Mouse (Mus musculus) hindbrain, embryonic 10.5 days (tissue): ENCODE results near the gene Ubtd2. TPM values are rescaled to one million over a fixed set of nuclear protein-coding genes. Genes with fewer than 3 reads are reported as not detected.

ENCODE experiments used
- DNase-seq: peaks from one replicate; pipeline ENCODE4 v3.0.0-alpha.2; 2017; ENCODE audit warnings: low spot score
- H3K27ac ChIP-seq: fragments of 300-500 bp; sonication (generic); 2 replicates; pipeline ENCODE4 v1.5.1; 2016; ENCODE audit warnings: mild to moderate bottlenecking, moderate library complexity
- H3K27me3 ChIP-seq: fragments of 300-500 bp; sonication (generic); 2 replicates; pipeline ENCODE4 v1.6.1; 2016; ENCODE audit warnings: mild to moderate bottlenecking; ENCODE audit not compliant: poor library complexity, insufficient read depth, severe bottlenecking
- H3K36me3 ChIP-seq: fragments of 300-500 bp; sonication (generic); 2 replicates; pipeline ENCODE4 v1.6.1; 2016; ENCODE audit warnings: mild to moderate bottlenecking, moderate library complexity
- H3K4me1 ChIP-seq: fragments of 300-500 bp; sonication (generic); replicated peaks from 2 replicates; pipeline ENCODE4 v1.6.1; 2016; ENCODE audit warnings: mild to moderate bottlenecking
- H3K4me3 ChIP-seq: fragments of 300-500 bp; sonication (generic); 2 replicates; pipeline ENCODE4 v1.5.1; 2016; ENCODE audit warnings: mild to moderate bottlenecking, moderate library complexity
- H3K9me3 ChIP-seq: fragments of 300-500 bp; sonication (generic); 2 replicates; pipeline ENCODE4 v1.6.1; 2016; ENCODE audit warnings: mild to moderate bottlenecking, moderate library complexity
- WGBS: fragments of 180-500 bp; shearing (Covaris S2); methylation state at CpG from one replicate; pipeline ENCODE4 v1.1.7; 2016; 5-methylcytosine and 5-hydroxymethylcytosine counted together
- polyA plus RNA-seq: library from polyadenylated mRNA; unstranded; fragments of >200 nt; fragmentation: Nextera tagmentation; extraction: Ambion mirVana; gene quantifications from 2 replicates; pipeline ENCODE4 v1.2.1, GENCODE M21; 2016

Ubtd2 gene
- polyA plus RNA-seq, 1 experiment from 2014 or later, result 55.6 TPM

- 55% methylated on average over 1 of the region's 1 CpGs for WGBS
- no peak for DNase-seq
- H3K36me3 ChIP-seq, result no peaks in the 10 kb centered on the region
- H3K9me3 ChIP-seq, result no peaks in the 10 kb centered on the region
- no peak overlapping the region for H3K4me3 ChIP-seq
- H3K4me1 ChIP-seq, result 0 out of 2 replicates have a peak, but pooled peaks cover under 1% of the 10 kb centered on the region
- no peak overlapping the region for H3K27ac ChIP-seq
- H3K27me3 ChIP-seq, result no peaks in the 10 kb centered on the region
Observed at GRCm38 (mm10) chr11:32445135-32445534, 10.0 kb upstream of the Ubtd2 start.

DNA sequence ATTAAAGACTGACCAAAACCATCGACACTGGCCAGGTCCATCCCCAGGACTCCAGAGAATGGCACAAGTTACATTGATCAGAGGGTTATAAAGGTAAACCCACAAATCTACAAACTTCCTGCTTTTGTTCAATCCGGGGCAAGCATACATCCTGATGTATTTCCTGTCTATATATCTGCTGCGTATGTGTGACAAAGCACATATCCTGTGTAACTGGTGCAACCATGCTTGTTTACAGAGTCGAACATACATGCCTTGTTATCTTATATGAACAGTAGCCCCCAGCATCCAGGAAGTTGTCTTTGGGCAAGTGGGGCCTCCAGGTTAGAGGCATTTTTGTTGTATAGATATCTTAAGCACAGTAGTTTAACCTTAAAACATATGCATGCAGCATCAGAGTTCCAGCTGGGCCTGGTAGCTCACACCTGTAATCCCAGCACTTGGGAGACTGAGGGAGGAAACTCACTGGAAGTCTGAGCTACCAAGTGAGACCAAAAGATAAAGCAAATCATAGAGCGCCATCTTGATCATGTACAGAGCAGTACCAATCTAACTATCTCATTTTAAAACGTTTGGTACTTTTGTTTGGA, 9.4 kb upstream of the Ubtd2 start:
- Histone ChIP-seq H3K9me3 (no peaks in the 10 kb centered on the region), H3K36me3 (no peaks in the 10 kb centered on the region), H3K4me1 (0 out of 2 replicates have a peak, but pooled peaks cover 3% of the 10 kb centered on the region), H3K27ac (no peak overlapping the region), H3K4me3 (no peak overlapping the region), H3K27me3 (no peaks in the 10 kb centered on the region)
- DNase-seq, result no peak
- 81% methylated on average over 6 of the region's 6 CpGs for WGBS

- H3K27me3 ChIP-seq, result no peaks in the 10 kb centered on the region
Observed at GRCm38 (mm10) chr11:32450216-32450615, 5.0 kb upstream of the Ubtd2 start.

GRCm38 (mm10) chr11:32451306-32451705, 3.9 kb upstream of the Ubtd2 start:
- H3K27ac ChIP-seq, result no peak overlapping the region
- no peak overlapping the region for H3K4me3 ChIP-seq
- H3K27me3 ChIP-seq, result no peaks in the 10 kb centered on the region
- H3K36me3 ChIP-seq, result no peaks in the 10 kb centered on the region
- no peak for DNase-seq
- 92% methylated on average over 6 of the region's 6 CpGs for WGBS
- peaks cover 24% of the 10 kb centered on the region; the same call in 1 of the 2 replicates for H3K4me1 ChIP-seq
- H3K9me3 ChIP-seq, result no peaks in the 10 kb centered on the region

More at GRCm38 (mm10) chr11:32450216-32450615, 5.0 kb upstream of the Ubtd2 start:
- Histone ChIP-seq H3K4me3 (no peak overlapping the region), H3K4me1 (peaks cover 19% of the 10 kb centered on the region; the same call in 1 of the 2 replicates), H3K9me3 (no peaks in the 10 kb centered on the region), H3K36me3 (no peaks in the 10 kb centered on the region), H3K27ac (no peak overlapping the region)
- peak; percentile 44 for DNase-seq
- WGBS, result 2% methylated on average over 1 of the region's 1 CpGs

DNA sequence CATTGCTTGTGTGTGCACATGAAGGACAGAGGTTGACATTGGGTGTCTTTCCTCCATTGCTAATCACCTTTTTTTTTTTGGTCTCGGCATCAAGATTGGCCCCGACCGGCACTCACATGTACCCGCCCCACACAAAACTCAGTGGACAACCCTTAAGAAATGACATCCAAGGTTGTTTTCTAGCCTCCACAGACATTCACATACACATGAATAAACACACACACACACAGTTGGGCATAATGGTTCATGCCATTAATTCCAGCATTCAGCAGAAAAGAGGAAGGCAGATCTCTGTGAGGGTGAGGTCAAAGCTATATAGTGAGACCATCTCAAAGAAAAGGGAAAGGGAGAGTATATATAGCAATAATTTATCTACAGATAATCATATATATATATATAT, 2.4 kb upstream of the Ubtd2 start:
- Histone ChIP-seq H3K4me1 (peaks cover 34% of the 10 kb centered on the region), H3K27ac (no peak overlapping the region), H3K36me3 (no peaks in the 10 kb centered on the region), H3K27me3 (no peaks in the 10 kb centered on the region), H3K4me3 (no peak overlapping the region), H3K9me3 (no peaks in the 10 kb centered on the region)
- no peak for DNase-seq
- WGBS, result 86% methylated on average over 4 of the region's 4 CpGs

- DNase-seq, result no peak
- peaks cover 34% of the 10 kb centered on the region for H3K4me1 ChIP-seq
- 0 out of 2 replicates have a peak, but pooled peaks cover 2% of the 10 kb centered on the region for H3K36me3 ChIP-seq
- no peaks in the 10 kb centered on the region for H3K27me3 ChIP-seq
- WGBS, result 50% methylated on average over 8 of the region's 8 CpGs
- no peak overlapping the region for H3K4me3 ChIP-seq
- H3K27ac ChIP-seq, result no peak overlapping the region; the same call in 1 of the 2 replicates
- H3K9me3 ChIP-seq, result no peaks in the 10 kb centered on the region
Observed at GRCm38 (mm10) chr11:32453353-32453915, 1.7 kb upstream of the Ubtd2 start.

DNA sequence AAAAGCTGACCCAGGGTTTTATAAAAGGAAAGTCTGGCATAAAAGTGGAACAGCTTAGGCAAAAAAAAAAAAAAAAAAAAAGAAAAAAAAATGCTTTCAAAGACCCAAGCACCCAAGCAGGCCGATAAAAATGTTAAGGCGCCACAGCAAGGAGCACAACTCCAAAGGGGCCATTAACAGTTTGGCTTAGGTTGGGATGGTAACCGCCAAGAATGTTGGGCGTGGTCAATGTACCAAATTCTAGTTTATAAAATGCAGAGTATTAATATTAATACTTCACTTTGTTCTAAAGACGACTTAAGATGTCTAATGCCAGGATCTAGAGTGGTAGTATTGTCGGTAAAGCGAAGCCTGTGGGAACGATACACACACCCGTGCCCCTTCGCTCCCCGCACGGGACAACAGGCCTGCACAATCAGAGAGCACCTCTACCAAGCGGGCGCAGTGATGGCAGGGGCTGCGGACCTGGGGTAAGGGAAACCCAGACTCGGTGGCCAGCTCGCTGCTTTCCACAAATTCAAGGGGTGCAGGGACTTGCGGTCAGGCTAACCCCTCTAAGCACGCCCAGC, 855 bp upstream of the Ubtd2 start:
- 2% methylated on average over 19 of the region's 19 CpGs for WGBS
- Histone ChIP-seq H3K27me3 (no peaks in the 10 kb centered on the region), H3K36me3 (0 out of 2 replicates have a peak, but pooled peaks cover 2% of the 10 kb centered on the region), H3K27ac (peak overlapping the region; percentile 99), H3K9me3 (no peaks in the 10 kb centered on the region), H3K4me1 (peaks cover 34% of the 10 kb centered on the region), H3K4me3 (peak overlapping the region; percentile 95)
- no peak for DNase-seq

GRCm38 (mm10) chr11:32455507-32456141, 454 bp downstream of the Ubtd2 start:
- peaks cover 31% of the 10 kb centered on the region for H3K4me1 ChIP-seq
- H3K36me3 ChIP-seq, result 0 out of 2 replicates have a peak, but pooled peaks cover 2% of the 10 kb centered on the region
- peak; percentile 68 for DNase-seq
- peak overlapping the region; percentile 99 for H3K27ac ChIP-seq
- no peaks in the 10 kb centered on the region for H3K27me3 ChIP-seq
- no peaks in the 10 kb centered on the region for H3K9me3 ChIP-seq
- under 1% methylated on average over 57 of the region's 58 CpGs for WGBS
- H3K4me3 ChIP-seq, result peak overlapping the region; percentile 95

DNA sequence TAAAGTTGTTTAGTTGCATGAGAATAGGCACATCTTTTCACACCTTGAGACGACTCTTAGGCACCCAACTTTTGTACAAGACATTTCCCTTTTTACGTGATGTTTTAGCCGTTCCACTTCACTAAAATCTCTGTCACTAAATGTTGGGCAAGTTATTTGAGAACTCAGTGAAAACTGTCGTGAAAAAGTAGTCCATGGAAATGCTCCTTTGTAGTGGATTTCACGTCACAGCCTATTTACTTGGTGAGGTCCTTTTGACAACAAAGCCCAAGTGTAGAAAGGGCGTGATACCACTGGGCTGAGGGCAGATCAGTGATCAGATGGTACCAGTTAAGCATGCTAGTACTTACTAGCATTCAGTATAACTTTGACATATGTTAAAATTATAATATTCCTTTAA, 1.2 kb downstream of the Ubtd2 start:
- H3K27ac ChIP-seq, result peak overlapping the region; percentile 99
- WGBS, result 14% methylated on average over 6 of the region's 6 CpGs

GRCm38 (mm10) chr11:32464282-32464681, 9.1 kb downstream of the Ubtd2 start:
- Histone ChIP-seq H3K4me1 (peaks cover 6% of the 10 kb centered on the region), H3K36me3 (peaks cover 13% of the 10 kb centered on the region; the same call in 1 of the 2 replicates), H3K4me3 (no peak overlapping the region), H3K27me3 (no peaks in the 10 kb centered on the region), H3K27ac (no peak overlapping the region), H3K9me3 (no peaks in the 10 kb centered on the region)
- 61% methylated on average over 2 of the region's 2 CpGs for WGBS
- no peak for DNase-seq

More for the DNA sequence above, 1.2 kb downstream of the Ubtd2 start:
- Histone ChIP-seq H3K4me3 (peak overlapping the region; percentile 95), H3K9me3 (no peaks in the 10 kb centered on the region), H3K27me3 (no peaks in the 10 kb centered on the region), H3K4me1 (peaks cover 31% of the 10 kb centered on the region), H3K36me3 (0 out of 2 replicates have a peak, but pooled peaks cover 2% of the 10 kb centered on the region)
- no peak for DNase-seq

GRCm38 (mm10) chr11:32471925-32472324, 16.8 kb downstream of the Ubtd2 start:
- Histone ChIP-seq H3K9me3 (no peaks in the 10 kb centered on the region), H3K36me3 (peaks cover 13% of the 10 kb centered on the region; the same call in 1 of the 2 replicates), H3K4me3 (no peak overlapping the region), H3K4me1 (no peaks in the 10 kb centered on the region), H3K27ac (no peak overlapping the region), H3K27me3 (no peaks in the 10 kb centered on the region)
- 88% methylated on average over 2 of the region's 2 CpGs for WGBS
- no peak for DNase-seq

- 82% methylated on average over 3 of the region's 3 CpGs for WGBS
- Histone ChIP-seq H3K4me3 (no peak overlapping the region), H3K27me3 (no peaks in the 10 kb centered on the region), H3K9me3 (no peaks in the 10 kb centered on the region), H3K4me1 (no peaks in the 10 kb centered on the region), H3K36me3 (no peaks in the 10 kb centered on the region), H3K27ac (no peak overlapping the region)
- no peak for DNase-seq
Observed at GRCm38 (mm10) chr11:32474725-32475124, 19.6 kb downstream of the Ubtd2 start.
